Mouse (Mus musculus): ENCODE measurements at regions not wholly inside any gene's neighbourhood (a gene's known extent, or its start where the extent isn't known, plus 50 kb on each side); places are given as distances from the start of the nearest gene placed in this dataset.
A peak's percentile ranks its signal among the peaks of the same experiment; 100 is the strongest.

GRCm38 (mm10) chr14:72227853-72228252 lies 263.8 kb downstream of the Gm9195 start:
- WGBS: 80% methylated on average over 5 of the region's 5 CpGs

DNA sequence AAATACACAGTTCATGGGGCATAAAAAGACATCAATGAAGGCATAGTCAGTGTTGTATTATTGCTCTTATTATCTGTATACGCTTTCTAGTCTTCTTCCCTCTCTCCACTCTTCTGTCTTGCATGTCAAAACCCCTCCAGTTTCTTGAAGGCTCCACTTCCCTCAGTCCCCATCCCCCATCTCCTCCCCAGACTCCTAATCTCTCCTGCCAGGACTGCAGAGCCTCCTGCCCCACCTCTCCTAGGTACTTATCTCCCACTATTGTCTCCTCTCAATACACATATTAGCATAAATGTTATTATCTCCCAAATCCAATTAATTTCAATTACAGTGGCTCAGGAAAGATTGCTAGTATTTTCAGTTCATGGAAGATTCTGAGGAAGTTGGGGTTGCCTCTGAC lies 264.2 kb downstream of the Gm9195 start:
- WGBS: 72% methylated on average over 1 of the region's 1 CpGs
- no peak for ATAC-seq (replicated peaks; ENCODE audit: low FRiP score, low read depth)
- TF ChIP-seq CTCF (IDR thresholded peaks at IDR 0.05; ENCODE audit: low read depth): no peak
- no peak overlapping the region for H3K4me3 ChIP-seq (replicated peaks; ENCODE audit: low read depth, low read length)
- no peaks in the 10 kb centered on the region for H3K36me3 ChIP-seq (ENCODE audit: insufficient read depth, low read length)
- no peaks in the 10 kb centered on the region for H3K9me3 ChIP-seq (replicated peaks; ENCODE audit: low read length)
- H3K27me3 ChIP-seq (ENCODE audit: insufficient read depth, low read length): no peaks in the 10 kb centered on the region
- no peak overlapping the region for H3K27ac ChIP-seq
- no peaks in the 10 kb centered on the region for H3K4me1 ChIP-seq (replicated peaks; ENCODE audit: insufficient read depth, low read length)
- no peak overlapping the region for H3K4me2 ChIP-seq (ENCODE audit: low read length)
- H3K9ac ChIP-seq (ENCODE audit: low read depth, low read length): no peak overlapping the region
- no peak for DNase-seq (ENCODE audit: low spot score)

More at GRCm38 (mm10) chr14:72227853-72228252, 263.8 kb downstream of the Gm9195 start:
- DNase-seq (ENCODE audit: low spot score): no peak
- Histone ChIP-seq H3K9ac (ENCODE audit: low read depth, low read length) (no peak overlapping the region), H3K9me3 (replicated peaks; ENCODE audit: low read length) (no peaks in the 10 kb centered on the region), H3K36me3 (ENCODE audit: insufficient read depth, low read length) (no peaks in the 10 kb centered on the region), H3K27me3 (ENCODE audit: insufficient read depth, low read length) (no peaks in the 10 kb centered on the region), H3K4me3 (replicated peaks; ENCODE audit: low read depth, low read length) (no peak overlapping the region), H3K27ac (no peak overlapping the region), H3K4me1 (replicated peaks; ENCODE audit: insufficient read depth, low read length) (no peaks in the 10 kb centered on the region), H3K4me2 (ENCODE audit: low read length) (no peak overlapping the region)
- TF ChIP-seq CTCF (IDR thresholded peaks at IDR 0.05; ENCODE audit: low read depth): no peak
- no peak for ATAC-seq (replicated peaks; ENCODE audit: low FRiP score, low read depth)

DNA sequence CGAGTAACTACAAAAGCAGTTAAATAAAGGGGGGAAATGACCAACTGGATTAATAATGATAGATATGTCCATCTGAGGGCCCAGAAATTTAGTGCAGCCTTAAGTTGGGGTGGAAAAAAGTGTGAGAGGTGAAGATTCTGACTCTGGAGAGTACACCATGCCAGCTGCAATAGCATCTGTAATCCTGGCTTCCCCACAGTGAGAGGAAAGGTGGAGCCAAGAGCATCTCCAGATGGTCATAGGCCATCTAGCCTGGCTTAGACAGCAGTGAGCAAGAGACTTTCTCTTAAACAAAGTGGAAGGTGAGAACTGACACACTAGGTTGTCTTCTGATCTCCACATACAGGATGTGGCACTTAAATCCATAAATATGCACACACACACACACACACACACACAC lies 264.7 kb downstream of the Gm9195 start:
- Histone ChIP-seq H3K4me1 (replicated peaks; ENCODE audit: insufficient read depth, low read length) (no peaks in the 10 kb centered on the region), H3K4me3 (replicated peaks; ENCODE audit: low read depth, low read length) (no peak overlapping the region), H3K9me3 (replicated peaks; ENCODE audit: low read length) (no peaks in the 10 kb centered on the region), H3K4me2 (ENCODE audit: low read length) (no peak overlapping the region), H3K27me3 (ENCODE audit: insufficient read depth, low read length) (no peaks in the 10 kb centered on the region), H3K9ac (ENCODE audit: low read depth, low read length) (no peak overlapping the region), H3K27ac (no peak overlapping the region), H3K36me3 (ENCODE audit: insufficient read depth, low read length) (no peaks in the 10 kb centered on the region)
- ATAC-seq (replicated peaks; ENCODE audit: low FRiP score, low read depth) (no peak), DNase-seq (ENCODE audit: low spot score) (no peak)
- 68% methylated on average over 1 of the region's 1 CpGs for WGBS
- TF ChIP-seq CTCF (IDR thresholded peaks at IDR 0.05; ENCODE audit: low read depth): no peak

DNA sequence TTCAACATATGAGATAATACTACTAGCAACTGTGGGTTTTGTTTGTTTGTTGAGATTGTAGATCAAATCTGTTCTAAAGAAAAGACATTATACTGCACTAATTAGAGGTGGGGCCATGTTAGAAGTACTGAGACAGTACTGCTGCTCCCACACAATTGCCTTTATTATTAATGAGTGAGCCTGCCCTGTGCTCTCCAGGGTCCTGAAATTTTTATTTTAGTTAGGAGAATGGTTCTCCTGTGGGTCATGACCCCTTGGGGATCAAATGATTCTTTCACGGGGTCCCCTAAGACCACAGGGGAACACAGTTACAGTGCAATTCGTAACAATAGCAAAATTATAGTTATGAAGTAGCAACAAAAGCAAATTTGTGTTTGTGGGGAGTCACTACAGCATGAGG lies 268.8 kb downstream of the Gm9195 start:
- Histone ChIP-seq H3K4me3 (replicated peaks; ENCODE audit: low read depth, low read length) (no peak overlapping the region), H3K4me2 (ENCODE audit: low read length) (no peak overlapping the region), H3K27ac (no peak overlapping the region), H3K9me3 (replicated peaks; ENCODE audit: low read length) (no peaks in the 10 kb centered on the region), H3K9ac (ENCODE audit: low read depth, low read length) (no peak overlapping the region), H3K27me3 (ENCODE audit: insufficient read depth, low read length) (no peaks in the 10 kb centered on the region), H3K36me3 (ENCODE audit: insufficient read depth, low read length) (no peaks in the 10 kb centered on the region), H3K4me1 (replicated peaks; ENCODE audit: insufficient read depth, low read length) (no peaks in the 10 kb centered on the region)
- WGBS: 42% methylated on average over 2 of the region's 2 CpGs
- ATAC-seq (replicated peaks; ENCODE audit: low FRiP score, low read depth) (no peak), DNase-seq (ENCODE audit: low spot score) (peak; percentile 41)
- TF ChIP-seq CTCF (IDR thresholded peaks at IDR 0.05; ENCODE audit: low read depth): no peak

- TF ChIP-seq CTCF (IDR thresholded peaks at IDR 0.05; ENCODE audit: low read depth): no peak
- H3K27ac ChIP-seq: no peak overlapping the region
- no peaks in the 10 kb centered on the region for H3K27me3 ChIP-seq (ENCODE audit: insufficient read depth, low read length)
- ATAC-seq (replicated peaks; ENCODE audit: low FRiP score, low read depth): no peak
- WGBS: 88% methylated on average over 6 of the region's 6 CpGs
- H3K4me2 ChIP-seq (ENCODE audit: low read length): no peak overlapping the region
- H3K36me3 ChIP-seq (ENCODE audit: insufficient read depth, low read length): no peaks in the 10 kb centered on the region
- no peaks in the 10 kb centered on the region for H3K9me3 ChIP-seq (replicated peaks; ENCODE audit: low read length)
- no peak overlapping the region for H3K9ac ChIP-seq (ENCODE audit: low read depth, low read length)
- no peaks in the 10 kb centered on the region for H3K4me1 ChIP-seq (replicated peaks; ENCODE audit: insufficient read depth, low read length)
- H3K4me3 ChIP-seq (replicated peaks; ENCODE audit: low read depth, low read length): no peak overlapping the region
- DNase-seq (ENCODE audit: low spot score): no peak
Measured at GRCm38 (mm10) chr14:72219523-72219922, 272.1 kb downstream of the Gm9195 start.

DNA sequence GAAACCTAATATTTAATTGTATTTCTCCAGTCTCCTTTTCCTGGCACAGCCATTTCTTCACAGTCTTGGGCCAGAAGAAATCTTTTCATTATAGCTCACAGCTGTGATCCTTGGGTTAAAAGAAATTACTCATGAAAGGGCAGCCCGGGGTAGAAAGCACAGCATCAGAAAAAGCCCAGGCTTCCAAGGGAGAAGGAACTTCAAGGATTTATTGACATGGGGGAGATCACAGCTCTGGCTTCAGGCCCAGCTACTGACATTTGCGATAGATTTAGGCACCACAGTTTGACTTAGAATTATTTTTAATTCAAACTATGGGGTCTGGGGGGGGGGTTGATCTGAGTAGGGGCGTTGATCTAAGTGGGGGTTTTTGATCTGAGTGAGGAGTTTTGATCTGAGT lies 291.3 kb downstream of the Gm9195 start:
- Histone ChIP-seq H3K4me2 (ENCODE audit: low read length) (no peak overlapping the region), H3K4me1 (replicated peaks; ENCODE audit: insufficient read depth, low read length) (no peaks in the 10 kb centered on the region), H3K9me3 (replicated peaks; ENCODE audit: low read length) (no peaks in the 10 kb centered on the region), H3K9ac (ENCODE audit: low read depth, low read length) (no peak overlapping the region), H3K4me3 (replicated peaks; ENCODE audit: low read depth, low read length) (no peak overlapping the region), H3K27ac (no peak overlapping the region), H3K27me3 (ENCODE audit: insufficient read depth, low read length) (no peaks in the 10 kb centered on the region), H3K36me3 (ENCODE audit: insufficient read depth, low read length) (no peaks in the 10 kb centered on the region)
- WGBS: 58% methylated on average over 3 of the region's 3 CpGs
- no peak for TF ChIP-seq CTCF (IDR thresholded peaks at IDR 0.05; ENCODE audit: low read depth)
- ATAC-seq (replicated peaks; ENCODE audit: low FRiP score, low read depth): no peak; the same call in 1 of the 2 replicates
- DNase-seq (ENCODE audit: low spot score): peak; percentile 84

DNA sequence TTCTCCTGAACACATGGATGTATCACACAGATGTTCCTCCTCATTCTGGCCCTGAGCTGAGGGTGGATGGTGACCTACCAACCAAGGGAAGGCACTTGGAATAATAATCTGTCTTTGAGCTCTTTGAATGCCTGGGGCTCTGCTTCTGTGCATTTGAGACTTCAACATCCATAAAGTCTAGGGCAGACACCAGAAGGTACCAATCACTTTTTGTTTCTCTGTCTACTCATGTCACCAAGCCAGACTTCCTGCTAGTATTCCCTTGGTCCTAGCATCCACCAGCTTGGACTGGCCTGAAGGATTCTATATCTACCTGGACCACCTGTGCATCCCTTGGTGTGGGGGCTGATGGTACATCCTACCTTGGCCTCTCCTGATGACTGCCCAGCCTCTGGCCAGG lies 291.7 kb downstream of the Gm9195 start:
- H3K4me1 ChIP-seq (replicated peaks; ENCODE audit: insufficient read depth, low read length): no peaks in the 10 kb centered on the region
- DNase-seq (ENCODE audit: low spot score): peak; percentile 63
- H3K27me3 ChIP-seq (ENCODE audit: insufficient read depth, low read length): no peaks in the 10 kb centered on the region
- no peaks in the 10 kb centered on the region for H3K36me3 ChIP-seq (ENCODE audit: insufficient read depth, low read length)
- no peak; the same call in 1 of the 2 replicates for ATAC-seq (replicated peaks; ENCODE audit: low FRiP score, low read depth)
- no peak for TF ChIP-seq CTCF (IDR thresholded peaks at IDR 0.05; ENCODE audit: low read depth)
- H3K9me3 ChIP-seq (replicated peaks; ENCODE audit: low read length): no peaks in the 10 kb centered on the region
- H3K9ac ChIP-seq (ENCODE audit: low read depth, low read length): no peak overlapping the region
- no peak overlapping the region for H3K4me3 ChIP-seq (replicated peaks; ENCODE audit: low read depth, low read length)
- no peak overlapping the region for H3K27ac ChIP-seq
- H3K4me2 ChIP-seq (ENCODE audit: low read length): no peak overlapping the region

Data from kidney, postnatal 0 days (tissue).